Mouse (Mus musculus): Measurements from ENCODE around the gene Ube2t.

The Ube2t gene

GRCm38 (mm10) chr1:134962053-134962803 is at the start of gene Ube2t:
TSS of gene Ube2t (plus strand) at chr1:134962565.
- peak; percentile 98 for DNase-seq (ENCODE audit: low spot score)

- no peak for DNase-seq (ENCODE audit: low spot score)
Measured at GRCm38 (mm10) chr1:134913535-134913934, 48.8 kb upstream of the Ube2t start.

GRCm38 (mm10) chr1:134915421-134915820 is 46.9 kb upstream of the Ube2t start:
- no peak for DNase-seq (ENCODE audit: low spot score)

GRCm38 (mm10) chr1:134919010-134919409 is 43.4 kb upstream of the Ube2t start:
- no peak for DNase-seq (ENCODE audit: low spot score)

GRCm38 (mm10) chr1:134932431-134932830 is 29.9 kb upstream of the Ube2t start:
- DNase-seq (ENCODE audit: low spot score), result no peak

- DNase-seq (ENCODE audit: low spot score), result no peak
Measured at GRCm38 (mm10) chr1:134936335-134936734, 26.0 kb upstream of the Ube2t start.

- DNase-seq (ENCODE audit: low spot score), result no peak
Measured at GRCm38 (mm10) chr1:134938233-134938632, 24.1 kb upstream of the Ube2t start.

GRCm38 (mm10) chr1:134940863-134941262 is 21.5 kb upstream of the Ube2t start:
- no peak for DNase-seq (ENCODE audit: low spot score)

- DNase-seq (ENCODE audit: low spot score), result no peak
Measured at GRCm38 (mm10) chr1:134942898-134943297, 19.5 kb upstream of the Ube2t start.

GRCm38 (mm10) chr1:134947590-134947989 is 14.8 kb upstream of the Ube2t start:
- no peak for DNase-seq (ENCODE audit: low spot score)

- DNase-seq (ENCODE audit: low spot score), result no peak
Measured at GRCm38 (mm10) chr1:134949946-134950345, 12.4 kb upstream of the Ube2t start.

GRCm38 (mm10) chr1:134955050-134955636 is 7.2 kb upstream of the Ube2t start:
- peak; percentile 16 for DNase-seq (ENCODE audit: low spot score)

GRCm38 (mm10) chr1:134955637-134956176 is 6.7 kb upstream of the Ube2t start, which contains the start of gene Ppp1r12b:
TSS of gene Ppp1r12b (minus strand) at chr1:134955942.
- peak; percentile 99 for DNase-seq (ENCODE audit: low spot score)

GRCm38 (mm10) chr1:134960634-134961033 is 1.7 kb upstream of the Ube2t start:
- DNase-seq (ENCODE audit: low spot score), result no peak

- no peak for DNase-seq (ENCODE audit: low spot score)
Measured at GRCm38 (mm10) chr1:134962821-134963220, 456 bp downstream of the Ube2t start.

- no peak for DNase-seq (ENCODE audit: low spot score)
Measured at GRCm38 (mm10) chr1:134965430-134965829, 3.1 kb downstream of the Ube2t start.

- peak; percentile 20 for DNase-seq (ENCODE audit: low spot score)
Measured at GRCm38 (mm10) chr1:134972920-134973319, 10.6 kb downstream of the Ube2t start.

- peak; percentile 85 for DNase-seq (ENCODE audit: low spot score)
Measured at GRCm38 (mm10) chr1:134987173-134987961, 25.0 kb downstream of the Ube2t start.

GRCm38 (mm10) chr1:134987962-134988341 is 25.6 kb downstream of the Ube2t start:
- no peak for DNase-seq (ENCODE audit: low spot score)

GRCm38 (mm10) chr1:134989372-134989771 is 27.0 kb downstream of the Ube2t start:
- DNase-seq (ENCODE audit: low spot score), result peak; percentile 95

GRCm38 (mm10) chr1:134992046-134992645 is 29.8 kb downstream of the Ube2t start:
- DNase-seq (ENCODE audit: low spot score), result no peak

GRCm38 (mm10) chr1:134994739-134995138 is 32.4 kb downstream of the Ube2t start:
- DNase-seq (ENCODE audit: low spot score), result no peak

All from embryo, embryonic 10 days (tissue).